Mouse (Mus musculus) granulocyte monocyte progenitor cell, adult 5-6 weeks (primary cell): ENCODE data around the gene Srsf9. TPM values are rescaled to one million over a fixed set of nuclear protein-coding genes. Genes with fewer than 3 reads are reported as not detected.
"Not testable (repeated sequence)": the region's sequence is repeated elsewhere in the genome, so short reads cannot be mapped to it uniquely, and the experiment has no call there.

ENCODE experiments used
- ATAC-seq: replicated peaks from 2 replicates; pipeline ENCODE4 v1.8.0; 2016; ENCODE audit warnings: mild to moderate bottlenecking, moderate TSS enrichment, inconsistent platforms; ENCODE audit not compliant: poor library complexity, severe bottlenecking
- total RNA-seq, 2 experiments: library from RNA; stranded (forward) in 1 of 2; stranded (reverse) in 1 of 2; fragments of 200-712, 200-1000 nt in 1 of 2; fragments of >200 nt in 1 of 2; fragmentation: Nextera tagmentation in 1 of 2; gene quantifications; 2 replicates each; pipeline ENCODE4 v1.2.3; 2014 to 2017

Gene Srsf9
- total RNA-seq (2014; fragmentation: Nextera tagmentation) = 75.1 and 80.7 TPM in 2 replicates
- total RNA-seq (2017) = 75.0 and 91.4 TPM in 2 replicates

- ATAC-seq = peak; percentile 89
Observed at GRCm38 (mm10) chr5:115326875-115327609, at the start of gene Srsf9. Srsf9 (plus strand) TSS chr5:115327177.

DNA sequence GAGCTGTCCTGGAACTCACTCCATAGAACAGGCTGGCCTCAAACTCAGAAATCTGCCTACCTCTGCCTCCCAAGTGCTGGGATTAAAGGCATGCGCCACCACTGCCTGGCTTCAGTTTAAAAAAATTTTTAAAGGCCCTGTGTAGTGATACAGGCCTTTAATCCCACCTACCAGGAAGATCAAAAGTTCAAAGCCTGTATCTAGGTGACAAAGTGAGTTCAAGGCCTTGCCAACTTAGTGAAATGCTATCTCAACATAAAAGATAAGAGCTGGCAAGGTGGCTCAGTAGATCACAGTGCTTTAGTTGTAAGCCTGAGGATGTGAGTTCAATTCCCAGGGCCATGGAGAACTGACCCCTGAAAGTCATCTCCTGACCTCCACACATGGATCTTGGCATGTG, 48.9 kb upstream of the Srsf9 start:
- ATAC-seq = no peak

DNA sequence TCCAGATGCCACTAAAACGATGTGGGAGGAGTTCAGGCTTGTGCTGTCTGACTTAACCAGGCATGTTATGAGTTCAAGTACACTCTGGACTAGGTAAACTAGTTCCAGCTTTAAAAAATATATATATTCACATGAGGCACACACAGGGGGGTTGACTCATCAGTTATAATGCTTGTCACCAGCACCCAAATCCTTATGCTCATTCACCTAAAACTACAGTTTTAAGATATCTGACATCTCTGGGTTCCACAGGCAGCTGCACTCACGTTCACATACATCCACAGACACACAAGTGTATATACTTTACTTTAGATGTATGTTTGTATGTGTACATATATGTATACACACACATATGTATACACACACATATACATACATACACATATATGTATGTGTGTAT, 48.2 kb upstream of the Srsf9 start:
- no peak for ATAC-seq

- peak; percentile 88 for ATAC-seq
Observed at GRCm38 (mm10) chr5:115279226-115280049, 47.5 kb upstream of the Srsf9 start, which contains the start of gene Coq5. Coq5 (plus strand) TSS chr5:115279666.

DNA sequence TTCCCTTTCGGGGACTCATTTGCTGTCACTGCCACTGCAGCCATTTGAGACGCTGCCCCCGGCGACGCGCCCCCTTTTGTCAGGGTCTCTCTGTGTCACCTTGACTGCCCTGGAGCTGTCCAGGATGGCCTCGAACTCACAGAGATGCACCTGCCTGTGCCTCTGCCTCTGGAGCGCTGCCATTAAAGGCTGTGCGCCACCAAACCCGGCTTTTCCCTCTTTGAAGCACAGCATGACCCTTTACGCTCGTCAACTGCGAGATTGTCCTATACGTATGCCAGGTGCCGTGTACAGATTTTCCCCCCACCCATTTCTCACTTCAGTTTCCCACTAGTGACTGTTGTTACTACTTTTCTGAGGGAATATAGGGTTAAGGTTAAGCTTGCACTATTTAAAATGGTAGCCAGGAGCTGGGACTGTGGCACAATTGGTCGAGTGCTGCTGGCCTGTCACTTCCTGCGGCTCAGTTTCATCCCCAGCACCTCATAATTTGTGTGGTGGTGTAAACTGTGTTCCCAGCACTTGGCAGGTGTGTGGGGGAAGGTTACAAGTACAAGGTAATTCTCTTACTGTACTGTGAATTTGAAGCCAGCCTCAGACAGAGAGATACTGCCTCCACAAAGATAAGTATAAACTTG, 46.8 kb upstream of the Srsf9 start:
- ATAC-seq = peak; percentile 43

DNA sequence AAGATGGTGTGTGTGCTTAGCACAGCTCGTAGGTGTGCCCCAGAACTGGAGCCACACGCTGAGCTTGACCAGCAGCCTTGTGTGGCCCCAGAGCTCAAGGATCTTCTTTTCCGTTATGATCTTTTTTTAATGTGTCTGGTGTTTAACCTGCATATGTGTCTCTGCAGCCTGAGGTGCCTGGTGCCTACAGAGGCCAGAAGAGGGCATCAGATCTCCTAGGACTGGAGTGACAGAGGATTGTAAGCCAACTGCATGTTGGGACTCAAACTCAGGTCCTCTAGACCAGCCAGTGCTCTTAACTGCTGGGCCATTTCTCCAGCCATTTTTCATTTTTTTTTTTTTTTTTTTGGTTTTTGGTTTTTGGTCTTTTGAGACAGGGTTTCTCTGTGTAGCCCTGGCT, 42.2 kb upstream of the Srsf9 start:
- ATAC-seq = no peak

DNA sequence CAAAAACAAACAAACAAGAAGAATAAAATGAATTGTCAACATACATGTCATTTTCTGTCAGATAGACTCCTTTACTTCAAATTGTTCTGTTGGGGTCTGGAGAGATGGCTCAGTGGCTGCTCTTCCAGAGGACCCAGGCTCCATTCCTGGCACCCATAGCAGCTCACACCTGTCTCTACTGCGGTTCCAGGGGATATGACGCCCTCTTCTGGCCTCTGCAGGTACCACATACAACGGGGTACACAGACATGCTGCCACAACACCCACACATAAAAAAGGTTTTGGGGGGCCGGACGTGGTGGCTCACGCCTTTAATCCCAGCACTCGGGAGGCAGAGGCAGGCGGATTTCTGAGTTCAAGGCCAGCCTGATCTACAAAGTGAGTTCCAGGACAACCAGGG, 32.8 kb upstream of the Srsf9 start:
- no peak for ATAC-seq

DNA sequence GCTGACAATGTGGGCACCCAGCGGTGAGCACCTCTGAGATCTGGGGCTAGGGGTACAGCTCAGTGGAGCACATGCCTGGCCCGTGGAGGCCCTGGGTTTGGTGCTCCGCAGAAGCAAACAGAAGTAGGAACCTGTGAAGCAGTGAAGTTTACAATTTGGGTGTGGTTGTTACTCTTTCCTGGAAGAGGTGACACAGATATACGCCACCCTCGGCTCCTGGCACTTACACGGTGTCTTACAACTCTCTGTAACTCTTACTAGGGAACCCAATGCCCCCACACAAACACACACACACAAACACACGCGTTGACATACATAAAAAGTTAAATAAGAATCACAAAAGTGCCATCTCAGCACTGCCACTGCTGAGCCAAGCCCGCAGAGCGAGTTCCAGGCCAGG, 30.6 kb upstream of the Srsf9 start:
- no peak for ATAC-seq

- peak; percentile 7; the same call in 1 of the 2 replicates for ATAC-seq
Observed at GRCm38 (mm10) chr5:115300035-115300744, 26.8 kb upstream of the Srsf9 start.

- peak; percentile 95 for ATAC-seq
Observed at GRCm38 (mm10) chr5:115300792-115301614, 26.0 kb upstream of the Srsf9 start, which contains the start of gene Dynll1. Dynll1 (minus strand) TSS chr5:115300999.

DNA sequence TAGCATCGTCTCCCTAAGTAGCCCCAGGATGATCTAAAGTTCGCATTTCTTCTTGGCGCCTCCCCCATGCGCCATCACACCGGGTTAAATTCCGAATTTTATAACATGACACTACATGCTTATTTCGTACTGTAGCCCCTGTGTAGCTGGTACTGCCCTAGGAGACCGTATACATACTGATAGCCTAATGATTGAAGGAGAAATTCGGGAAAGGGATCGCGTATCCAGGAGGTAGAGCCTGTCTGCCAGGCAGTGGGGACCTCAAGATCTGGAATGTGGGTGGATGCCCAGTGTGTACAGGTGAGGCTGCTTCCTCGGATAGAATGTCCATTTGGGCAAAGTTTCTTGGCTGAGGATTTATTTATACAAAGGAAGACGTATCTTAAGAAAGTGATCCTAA, 25.4 kb upstream of the Srsf9 start:
- no peak for ATAC-seq

DNA sequence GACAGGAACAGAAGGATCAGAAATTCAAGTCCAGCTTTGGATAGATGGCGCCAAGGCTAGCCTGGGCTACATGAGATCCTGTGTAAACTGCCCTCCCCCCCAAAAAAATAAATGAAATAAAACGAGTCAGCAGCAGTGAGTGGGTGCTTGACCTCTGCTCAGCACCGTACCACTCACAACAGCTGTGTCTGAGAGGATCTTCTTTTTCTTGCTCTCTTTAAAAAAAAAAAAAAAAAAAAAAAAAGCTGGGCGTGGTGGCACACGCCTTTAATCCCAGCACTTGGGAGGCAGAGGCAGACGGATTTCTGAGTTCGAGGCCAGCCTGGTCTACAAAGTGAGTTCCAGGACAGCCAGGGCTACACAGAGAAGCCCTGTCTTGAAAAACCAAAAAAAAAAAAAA, 24.8 kb upstream of the Srsf9 start:
- not testable (repeated sequence) for ATAC-seq

DNA sequence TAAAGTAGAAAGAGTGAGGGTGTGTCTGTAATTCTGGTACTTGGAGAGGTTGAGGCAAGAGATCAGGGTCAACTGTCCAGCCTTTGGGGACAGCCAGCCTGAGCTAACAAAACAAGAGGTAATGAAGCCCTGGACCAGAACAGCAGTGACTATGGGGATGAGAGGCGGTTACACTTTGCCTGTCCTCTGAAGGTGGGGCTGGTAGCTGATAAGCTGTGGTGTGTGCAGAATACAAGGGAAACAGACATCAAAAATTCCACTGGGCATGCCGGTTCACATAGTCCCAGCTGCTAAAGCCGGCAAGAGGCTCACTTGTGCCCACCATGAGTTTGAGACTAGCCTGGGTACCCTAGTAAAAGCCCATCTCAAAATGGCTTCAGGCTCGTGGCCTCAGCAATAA, 14.6 kb upstream of the Srsf9 start:
- no peak for ATAC-seq

- ATAC-seq = peak; percentile 81
Observed at GRCm38 (mm10) chr5:115312816-115313667, 13.9 kb upstream of the Srsf9 start.

DNA sequence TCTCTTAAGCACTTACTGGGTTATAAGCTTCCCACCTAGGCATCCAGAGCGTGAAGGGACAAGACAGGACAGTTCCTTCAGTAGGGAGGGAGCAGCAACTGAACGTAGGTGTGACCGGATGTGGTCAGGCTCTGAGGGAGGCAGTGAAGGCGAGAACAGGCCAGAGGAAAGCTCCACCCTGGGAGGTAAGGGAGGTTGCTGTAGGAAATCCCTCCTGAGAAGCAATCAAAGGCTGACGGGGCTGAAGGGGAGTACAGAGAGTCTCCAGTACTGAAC, 13.4 kb upstream of the Srsf9 start:
- no peak for ATAC-seq

- ATAC-seq = no peak
Observed at GRCm38 (mm10) chr5:115316968-115317644, 9.9 kb upstream of the Srsf9 start.

DNA sequence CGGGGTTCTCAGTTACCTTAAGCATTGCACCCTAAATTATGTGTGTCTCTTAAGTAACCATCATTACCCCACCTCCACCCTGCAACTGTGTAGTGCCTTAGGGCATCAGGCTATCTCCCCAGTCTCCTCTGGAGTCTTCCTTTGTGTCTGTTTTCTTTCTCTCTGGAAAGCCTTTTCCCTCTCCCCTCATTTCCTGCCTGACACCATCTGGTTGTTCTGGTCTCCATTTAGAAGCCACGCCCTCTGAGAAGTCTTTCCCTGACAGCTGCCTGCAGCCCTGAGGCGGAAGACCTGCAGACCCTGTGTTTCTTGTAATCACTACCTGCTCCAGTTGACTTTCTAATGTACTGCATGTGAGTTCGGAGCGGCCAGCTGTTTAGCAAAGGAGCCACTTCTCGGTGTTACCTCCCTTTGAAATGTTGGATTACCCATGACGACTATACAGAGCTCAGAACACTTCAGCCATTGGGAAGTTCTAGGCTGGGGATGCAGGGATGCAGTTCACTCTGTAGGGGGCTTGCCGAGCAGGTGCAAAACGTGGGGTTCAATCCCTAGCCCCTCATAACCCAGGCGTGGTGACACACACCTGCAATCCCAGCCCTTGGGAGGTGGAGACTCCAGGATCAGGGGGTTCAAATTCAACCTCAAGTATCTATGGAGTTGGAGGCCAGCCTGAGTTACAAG, 9.2 kb upstream of the Srsf9 start:
- ATAC-seq = no peak
